Mouse (Mus musculus): ENCODE data around the gene Slc7a4. TPM values are rescaled to one million over a fixed set of nuclear protein-coding genes. Genes with fewer than 3 reads are reported as not detected.
A peak's percentile ranks its signal among the peaks of the same experiment; 100 is the strongest.
"Not testable (repeated sequence)": the region's sequence is repeated elsewhere in the genome, so short reads cannot be mapped to it uniquely, and the experiment has no call there.

Gene Slc7a4
- total and polyA plus RNA-seq, 2 experiments from 2014 or later: 7.4 to 33.4 TPM

GRCm38 (mm10) chr16:17619198-17620105, 36.4 kb upstream of the Slc7a4 start, which contains the start of gene Smpd4:
TSS of gene Smpd4 (plus strand) at chr16:17619354.
- Histone ChIP-seq H3K27me3 (ENCODE audit: control insufficient read depth, insufficient read depth, low read length) (no peaks in the 10 kb centered on the region), H3K4me2 (ENCODE audit: low read depth, low read length) (peak within 1 kb of the TSS; percentile 87), H3K4me3 (ENCODE audit: low read depth, low read length) (peak within 1 kb of the TSS; percentile 96), H3K27ac (ENCODE audit: low read depth) (no peak within 1 kb of the TSS), H3K36me3 (replicated peaks; ENCODE audit: control insufficient read depth, insufficient read depth, low read length) (peaks cover 23% of the 10 kb centered on the region; the same call in 1 of the 2 replicates), H3K4me1 (ENCODE audit: control insufficient read depth, insufficient read depth) (peaks cover 4% of the 10 kb centered on the region; the same call in 1 of the 2 replicates), H3K9ac (replicated peaks; ENCODE audit: low read depth, low read length) (peak within 1 kb of the TSS; percentile 90), H3K9me3 (replicated peaks; ENCODE audit: control insufficient read depth, low read length) (no peaks in the 10 kb centered on the region)
- TF ChIP-seq CTCF (IDR thresholded peaks at IDR 0.05; ENCODE audit: low read depth) (no peak), EP300 (IDR thresholded peaks at IDR 0.05; ENCODE audit: low read depth) (no peak)
- DNase-seq (ENCODE audit: low spot score): peak; percentile 47
- WGBS: 2% methylated on average over 60 of the region's 60 CpGs
- ATAC-seq (ENCODE audit: insufficient read depth, low read depth): peak; percentile 64

DNA sequence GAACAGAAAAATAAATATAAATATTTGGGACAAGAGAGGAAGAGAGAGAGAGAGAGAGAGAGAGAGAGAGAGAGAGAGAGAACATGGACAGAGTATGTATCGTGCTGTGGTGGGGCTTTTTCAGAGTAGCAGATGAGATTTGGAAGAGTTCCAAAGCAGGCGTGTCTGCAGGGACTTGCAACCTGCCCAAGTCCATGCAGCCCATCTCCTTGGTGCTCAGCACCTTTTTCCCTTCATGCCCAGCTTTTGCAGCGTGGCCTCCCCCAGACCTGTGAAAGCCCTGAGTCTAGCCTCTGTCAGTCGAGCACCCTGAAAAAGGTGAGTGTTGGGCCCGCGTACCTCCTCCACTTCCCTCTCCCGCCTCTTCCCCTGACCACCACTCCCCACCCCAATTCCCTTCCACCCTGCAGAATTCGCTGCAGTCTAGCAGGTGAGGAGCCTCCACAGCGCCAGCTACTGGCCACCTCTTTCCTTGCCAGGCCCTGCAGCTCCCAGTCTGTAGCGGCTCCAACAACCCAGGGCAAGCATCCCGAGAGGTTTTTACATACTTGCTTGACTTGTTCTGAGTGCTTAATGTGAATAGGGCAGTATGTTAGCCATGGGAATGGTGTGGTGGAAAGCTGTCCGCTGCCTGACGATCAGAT, 35.0 kb upstream of the Slc7a4 start:
- Histone ChIP-seq H3K36me3 (replicated peaks; ENCODE audit: control insufficient read depth, insufficient read depth, low read length) (peaks cover 13% of the 10 kb centered on the region; the same call in 1 of the 2 replicates), H3K4me3 (ENCODE audit: low read depth, low read length) (no peak overlapping the region), H3K27me3 (ENCODE audit: control insufficient read depth, insufficient read depth, low read length) (no peaks in the 10 kb centered on the region), H3K4me1 (ENCODE audit: control insufficient read depth, insufficient read depth) (peaks cover 4% of the 10 kb centered on the region; the same call in 1 of the 2 replicates), H3K9me3 (replicated peaks; ENCODE audit: control insufficient read depth, low read length) (no peaks in the 10 kb centered on the region), H3K9ac (replicated peaks; ENCODE audit: low read depth, low read length) (no peak overlapping the region), H3K4me2 (ENCODE audit: low read depth, low read length) (no peak overlapping the region), H3K27ac (ENCODE audit: low read depth) (no peak overlapping the region)
- 11% methylated on average over 13 of the region's 13 CpGs for WGBS
- TF ChIP-seq EP300 (IDR thresholded peaks at IDR 0.05; ENCODE audit: low read depth) (no peak), CTCF (IDR thresholded peaks at IDR 0.05; ENCODE audit: low read depth) (peak; percentile 64)
- peak; percentile 33; the same call in 1 of the 2 replicates for ATAC-seq (ENCODE audit: insufficient read depth, low read depth)
- DNase-seq (ENCODE audit: low spot score): no peak

DNA sequence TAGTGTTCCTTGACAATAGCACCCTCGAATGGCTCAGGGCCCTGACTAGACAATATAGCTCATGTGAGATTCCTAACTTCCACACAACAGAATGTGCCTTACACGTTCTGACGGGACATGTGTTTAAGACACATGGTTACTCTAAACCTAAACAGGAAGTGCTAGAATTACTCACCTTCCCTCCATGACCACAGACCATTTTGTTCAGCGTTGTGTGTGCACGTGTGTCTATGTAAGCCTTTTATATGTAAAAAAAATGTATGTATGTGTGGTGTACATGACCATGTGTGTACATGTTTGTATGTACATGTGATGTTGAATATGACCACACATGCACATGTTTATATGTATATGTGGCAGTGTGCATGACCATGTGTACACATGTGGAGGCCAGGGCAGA, 33.2 kb upstream of the Slc7a4 start:
- no peak overlapping the region for H3K4me3 ChIP-seq (ENCODE audit: low read depth, low read length)
- H3K27me3 ChIP-seq (ENCODE audit: control insufficient read depth, insufficient read depth, low read length): no peaks in the 10 kb centered on the region
- ATAC-seq (ENCODE audit: insufficient read depth, low read depth) (no peak), DNase-seq (ENCODE audit: low spot score) (no peak)
- TF ChIP-seq EP300 (IDR thresholded peaks at IDR 0.05; ENCODE audit: low read depth) (no peak), CTCF (IDR thresholded peaks at IDR 0.05; ENCODE audit: low read depth) (no peak)
- H3K9me3 ChIP-seq (replicated peaks; ENCODE audit: control insufficient read depth, low read length): no peaks in the 10 kb centered on the region
- H3K9ac ChIP-seq (replicated peaks; ENCODE audit: low read depth, low read length): no peak overlapping the region
- H3K27ac ChIP-seq (ENCODE audit: low read depth): no peak overlapping the region
- H3K4me2 ChIP-seq (ENCODE audit: low read depth, low read length): no peak overlapping the region
- no peaks in the 10 kb centered on the region for H3K36me3 ChIP-seq (replicated peaks; ENCODE audit: control insufficient read depth, insufficient read depth, low read length)
- peaks cover 4% of the 10 kb centered on the region; the same call in 1 of the 2 replicates for H3K4me1 ChIP-seq (ENCODE audit: control insufficient read depth, insufficient read depth)
- WGBS: 73% methylated on average over 5 of the region's 5 CpGs

- H3K27me3 ChIP-seq (ENCODE audit: control insufficient read depth, insufficient read depth, low read length); H3K9ac ChIP-seq (replicated peaks; ENCODE audit: low read depth, low read length); H3K36me3 ChIP-seq (replicated peaks; ENCODE audit: control insufficient read depth, insufficient read depth, low read length); H3K4me1 ChIP-seq (ENCODE audit: control insufficient read depth, insufficient read depth); H3K4me3 ChIP-seq (ENCODE audit: low read depth, low read length); DNase-seq (ENCODE audit: low spot score); H3K27ac ChIP-seq (ENCODE audit: low read depth); H3K4me2 ChIP-seq (ENCODE audit: low read depth, low read length); ATAC-seq (ENCODE audit: insufficient read depth, low read depth); H3K9me3 ChIP-seq (replicated peaks; ENCODE audit: control insufficient read depth, low read length): not testable (repeated sequence)
- WGBS: 81% methylated on average over 6 of the region's 6 CpGs
- TF ChIP-seq CTCF (IDR thresholded peaks at IDR 0.05; ENCODE audit: low read depth): peak; percentile 59
These were observed 31.7 kb upstream of the Slc7a4 start for GRCm38 (mm10) chr16:17614740-17615139.

- no peak overlapping the region for H3K27ac ChIP-seq (ENCODE audit: low read depth)
- WGBS: 64% methylated on average over 4 of the region's 4 CpGs
- no peaks in the 10 kb centered on the region for H3K36me3 ChIP-seq (replicated peaks; ENCODE audit: control insufficient read depth, insufficient read depth, low read length)
- no peak for TF ChIP-seq CTCF (IDR thresholded peaks at IDR 0.05; ENCODE audit: low read depth)
- TF ChIP-seq EP300 (IDR thresholded peaks at IDR 0.05; ENCODE audit: low read depth): no peak
- DNase-seq (ENCODE audit: low spot score) (no peak), ATAC-seq (ENCODE audit: insufficient read depth, low read depth) (no peak)
- no peak overlapping the region for H3K4me2 ChIP-seq (ENCODE audit: low read depth, low read length)
- no peak overlapping the region for H3K4me3 ChIP-seq (ENCODE audit: low read depth, low read length)
- H3K9ac ChIP-seq (replicated peaks; ENCODE audit: low read depth, low read length): no peak overlapping the region
- no peaks in the 10 kb centered on the region for H3K9me3 ChIP-seq (replicated peaks; ENCODE audit: control insufficient read depth, low read length)
- no peaks in the 10 kb centered on the region for H3K27me3 ChIP-seq (ENCODE audit: control insufficient read depth, insufficient read depth, low read length)
- no peaks in the 10 kb centered on the region for H3K4me1 ChIP-seq (ENCODE audit: control insufficient read depth, insufficient read depth)
These were observed 28.4 kb upstream of the Slc7a4 start for GRCm38 (mm10) chr16:17611383-17611782.

Data from heart, postnatal 0 days (tissue).